Mouse (Mus musculus): ENCODE measurements at regions not wholly inside any gene's neighbourhood (a gene's known extent, or its start where the extent isn't known, plus 50 kb on each side); places are given as distances from the start of the nearest gene placed in this dataset.

GRCm38 (mm10) chr3:105376346-105376745, 75.8 kb upstream of the Kcnd3 start:
- no peak for TF ChIP-seq EP300 (IDR thresholded peaks at IDR 0.05; ENCODE audit: low read depth)
- no peak for TF ChIP-seq CTCF (IDR thresholded peaks at IDR 0.05; ENCODE audit: low read depth)

All from liver, embryonic 14.5 days (tissue).